Mouse (Mus musculus): ENCODE results near the gene Phf11b.
"Not testable (repeated sequence)": the region's sequence is repeated elsewhere in the genome, so short reads cannot be mapped to it uniquely, and the experiment has no call there.

Phf11b gene

GRCm38 (mm10) chr14:59341189-59341588, at the start of gene Phf11b:
Gene Phf11b (minus strand): TSS chr14:59341351.
- peak; percentile 73 to 79 for DNase-seq (ENCODE audit: low spot score in 2 of 2)

GRCm38 (mm10) chr14:59390181-59390580, 49.0 kb upstream of the Phf11b start:
- DNase-seq (ENCODE audit: low spot score in 2 of 2), result peak in 1 of 2 experiments; percentile 7

GRCm38 (mm10) chr14:59389532-59389931, 48.4 kb upstream of the Phf11b start:
- DNase-seq (ENCODE audit: low spot score in 2 of 2), result no peak

- no peak for DNase-seq (ENCODE audit: low spot score in 2 of 2)
These were observed 29.4 kb upstream of the Phf11b start for GRCm38 (mm10) chr14:59370348-59371068.

GRCm38 (mm10) chr14:59366386-59367105, 25.4 kb upstream of the Phf11b start:
- DNase-seq (ENCODE audit: low spot score in 2 of 2), result no peak

- peak; percentile 26 to 43 for DNase-seq (ENCODE audit: low spot score in 2 of 2)
These were observed 24.1 kb upstream of the Phf11b start, which contains the start of gene Phf11d for GRCm38 (mm10) chr14:59365244-59365644. Gene Phf11d (minus strand): TSS chr14:59365470.

GRCm38 (mm10) chr14:59339541-59339940, 1.6 kb downstream of the Phf11b start:
- DNase-seq (ENCODE audit: low spot score in 2 of 2), result no peak

GRCm38 (mm10) chr14:59336056-59336455, 5.1 kb downstream of the Phf11b start:
- DNase-seq (ENCODE audit: low spot score in 2 of 2), result peak; percentile 17 to 19

GRCm38 (mm10) chr14:59330499-59330898, 10.7 kb downstream of the Phf11b start:
- DNase-seq (ENCODE audit: low spot score in 2 of 2), result peak in 1 of 2 experiments; percentile 13

- DNase-seq (ENCODE audit: low spot score in 2 of 2), result not testable (repeated sequence)
These were observed 21.2 kb downstream of the Phf11b start for GRCm38 (mm10) chr14:59319970-59320369.

GRCm38 (mm10) chr14:59319036-59319435, 22.1 kb downstream of the Phf11b start:
- not testable (repeated sequence) for DNase-seq (ENCODE audit: low spot score in 2 of 2)

- peak; percentile 24 to 56 for DNase-seq (ENCODE audit: low spot score in 2 of 2)
These were observed 43.8 kb downstream of the Phf11b start, which contains the start of gene Phf11a for GRCm38 (mm10) chr14:59297391-59297790. Gene Phf11a (minus strand): TSS chr14:59297522.

GRCm38 (mm10) chr14:59291769-59292168, 49.4 kb downstream of the Phf11b start:
- not testable (repeated sequence) for DNase-seq (ENCODE audit: low spot score in 2 of 2)

GRCm38 (mm10) chr14:59274961-59275360, 66.2 kb downstream of the Phf11b start:
- DNase-seq (ENCODE audit: low spot score in 2 of 2), result not testable (repeated sequence)

Measured in spleen, postnatal 36 days (tissue).